Mouse (Mus musculus) ES-Bruce4 (cell line): ENCODE measurements at regions not wholly inside any gene's neighbourhood (a gene's known extent, or its start where the extent isn't known, plus 50 kb on each side); places are given as distances from the start of the nearest gene placed in this dataset.

Experiments
- CTCF ChIP-seq: IDR thresholded peaks from one replicate; pipeline ENCODE4 v1.8.1; 2011; ENCODE audit warnings: low read depth, low read length
- EP300 ChIP-seq: IDR thresholded peaks from 2 replicates; pipeline ENCODE4 v1.6.1; 2011; ENCODE audit warnings: low read depth, low read length; ENCODE audit not compliant: insufficient read depth
- POLR2A ChIP-seq: IDR thresholded peaks from one replicate; pipeline ENCODE4 v1.8.1; 2011; ENCODE audit warnings: low read length; ENCODE audit not compliant: insufficient read depth

GRCm38 (mm10) chr7:95547256-95547655, 623.8 kb upstream of the Tenm4 start:
- TF ChIP-seq CTCF (no peak), EP300 (no peak), POLR2A (no peak)
